Mouse (Mus musculus) heart, embryonic 12.5 days (tissue): ENCODE results near the gene Cdh5. TPM values are rescaled to one million over a fixed set of nuclear protein-coding genes. Genes with fewer than 3 reads are reported as not detected.

Experiments
- ATAC-seq: fragments of 200-750 bp; cut with Nextera tagmentation; 2 replicates; pipeline ENCODE4 v1.8.0; 2017; ENCODE audit warnings: moderate TSS enrichment, moderate library complexity; ENCODE audit not compliant: insufficient number of reproducible peaks, low FRiP score
- H3K27ac ChIP-seq: fragments of 300-500 bp; sonication (generic); 2 replicates; pipeline ENCODE4 v1.5.1; 2016; ENCODE audit warnings: mild to moderate bottlenecking, moderate library complexity; ENCODE audit not compliant: poor library complexity, severe bottlenecking
- H3K27me3 ChIP-seq: fragments of 300-500 bp; sonication (generic); replicated peaks from 2 replicates; pipeline ENCODE4 v1.6.1; 2016; ENCODE audit warnings: mild to moderate bottlenecking, moderate library complexity
- H3K36me3 ChIP-seq: fragments of 300-500 bp; sonication (generic); 2 replicates; pipeline ENCODE4 v1.6.1; 2016; ENCODE audit warnings: mild to moderate bottlenecking, moderate library complexity
- H3K4me1 ChIP-seq: fragments of 300-500 bp; sonication (generic); replicated peaks from 2 replicates; pipeline ENCODE4 v1.6.1; 2016; ENCODE audit warnings: mild to moderate bottlenecking
- H3K4me2 ChIP-seq: fragments of 300-500 bp; sonication (generic); 2 replicates; pipeline ENCODE4 v1.6.1; 2016; ENCODE audit warnings: mild to moderate bottlenecking, moderate library complexity
- H3K4me3 ChIP-seq: fragments of 300-500 bp; sonication (generic); 2 replicates; pipeline ENCODE4 v1.5.1; 2016; ENCODE audit warnings: mild to moderate bottlenecking
- H3K9ac ChIP-seq: fragments of 300-500 bp; sonication (generic); 2 replicates; pipeline ENCODE4 v1.6.1; 2016; ENCODE audit warnings: mild to moderate bottlenecking, moderate library complexity
- H3K9me3 ChIP-seq: fragments of 300-500 bp; sonication (generic); replicated peaks from 2 replicates; pipeline ENCODE4 v1.6.1; 2016; ENCODE audit warnings: mild to moderate bottlenecking, moderate library complexity
- WGBS: fragments of 180-500 bp; shearing (Covaris S2); methylation state at CpG from one replicate; pipeline ENCODE4 v1.1.7; 2016; 5-methylcytosine and 5-hydroxymethylcytosine counted together
- polyA plus RNA-seq: library from polyadenylated mRNA; unstranded; fragments of >200 nt; fragmentation: Nextera tagmentation; extraction: Ambion mirVana; gene quantifications from 2 replicates; pipeline ENCODE4 v1.2.1, GENCODE M21; 2016

Gene Cdh5
- polyA plus RNA-seq, 1 experiment from 2014 or later: 47.6 TPM

- Histone ChIP-seq H3K9me3 (no peaks in the 10 kb centered on the region), H3K4me3 (no peak overlapping the region), H3K27me3 (no peaks in the 10 kb centered on the region), H3K9ac (no peak overlapping the region), H3K4me1 (peaks cover 32% of the 10 kb centered on the region), H3K4me2 (no peak overlapping the region), H3K36me3 (peaks cover 7% of the 10 kb centered on the region), H3K27ac (no peak overlapping the region)
- WGBS: 65% methylated on average over 10 of the region's 10 CpGs
- no peak for ATAC-seq
Observed at GRCm38 (mm10) chr8:104110498-104111134, 9.2 kb downstream of the Cdh5 start.

GRCm38 (mm10) chr8:104121640-104122416 is 20.4 kb downstream of the Cdh5 start:
- no peak overlapping the region for H3K9ac ChIP-seq

GRCm38 (mm10) chr8:104123080-104123657 is 21.7 kb downstream of the Cdh5 start:
- no peaks in the 10 kb centered on the region for H3K27me3 ChIP-seq
- ATAC-seq: no peak

More at GRCm38 (mm10) chr8:104121640-104122416, 20.4 kb downstream of the Cdh5 start:
- H3K27ac ChIP-seq: no peak overlapping the region
- H3K27me3 ChIP-seq: no peaks in the 10 kb centered on the region
- H3K4me3 ChIP-seq: no peak overlapping the region
- H3K36me3 ChIP-seq: no peaks in the 10 kb centered on the region
- H3K9me3 ChIP-seq: no peaks in the 10 kb centered on the region
- no peak overlapping the region for H3K4me2 ChIP-seq
- no peak for ATAC-seq
- peaks cover 6% of the 10 kb centered on the region for H3K4me1 ChIP-seq
- WGBS: 70% methylated on average over 12 of the region's 12 CpGs

GRCm38 (mm10) chr8:104124534-104124933 is 23.1 kb downstream of the Cdh5 start:
- H3K27ac ChIP-seq: no peak overlapping the region
- no peak overlapping the region for H3K9ac ChIP-seq
- ATAC-seq: no peak
- no peaks in the 10 kb centered on the region for H3K27me3 ChIP-seq
- no peak overlapping the region for H3K4me3 ChIP-seq
- H3K4me1 ChIP-seq: peaks cover 14% of the 10 kb centered on the region
- 73% methylated on average over 5 of the region's 5 CpGs for WGBS
- H3K36me3 ChIP-seq: peaks cover 10% of the 10 kb centered on the region; the same call in 1 of the 2 replicates
- no peaks in the 10 kb centered on the region for H3K9me3 ChIP-seq
- H3K4me2 ChIP-seq: no peak overlapping the region

More at GRCm38 (mm10) chr8:104123080-104123657, 21.7 kb downstream of the Cdh5 start:
- Histone ChIP-seq H3K27ac (no peak overlapping the region), H3K36me3 (peaks cover 5% of the 10 kb centered on the region; the same call in 1 of the 2 replicates), H3K4me1 (peaks cover 14% of the 10 kb centered on the region), H3K4me3 (no peak overlapping the region), H3K9me3 (no peaks in the 10 kb centered on the region), H3K4me2 (no peak overlapping the region), H3K9ac (no peak overlapping the region)
- WGBS: 81% methylated on average over 2 of the region's 2 CpGs

GRCm38 (mm10) chr8:104127160-104127883 is 25.9 kb downstream of the Cdh5 start:
- H3K36me3 ChIP-seq: peaks cover 20% of the 10 kb centered on the region; the same call in 1 of the 2 replicates
- no peak overlapping the region for H3K4me3 ChIP-seq
- no peaks in the 10 kb centered on the region for H3K9me3 ChIP-seq
- no peaks in the 10 kb centered on the region for H3K27me3 ChIP-seq
- H3K27ac ChIP-seq: no peak overlapping the region; the same call in 1 of the 2 replicates
- WGBS: 59% methylated on average over 4 of the region's 4 CpGs
- H3K9ac ChIP-seq: no peak overlapping the region
- no peak overlapping the region for H3K4me2 ChIP-seq
- no peak for ATAC-seq
- H3K4me1 ChIP-seq: peaks cover 12% of the 10 kb centered on the region

GRCm38 (mm10) chr8:104130916-104131315 is 29.5 kb downstream of the Cdh5 start:
- whole genome bisulfite sequencing: 88% methylated on average over 9 of the region's 9 CpGs
- Histone ChIP-seq H3K4me2 (no peak overlapping the region), H3K9ac (no peak overlapping the region), H3K4me1 (peaks cover 12% of the 10 kb centered on the region), H3K27me3 (no peaks in the 10 kb centered on the region), H3K4me3 (no peak overlapping the region), H3K36me3 (peaks cover 20% of the 10 kb centered on the region; the same call in 1 of the 2 replicates), H3K27ac (no peak overlapping the region), H3K9me3 (no peaks in the 10 kb centered on the region)
- ATAC-seq: no peak

- Histone ChIP-seq H3K27ac (no peak overlapping the region), H3K4me3 (no peak overlapping the region), H3K4me1 (peaks cover 11% of the 10 kb centered on the region), H3K27me3 (no peaks in the 10 kb centered on the region), H3K4me2 (no peak overlapping the region), H3K9me3 (no peaks in the 10 kb centered on the region), H3K9ac (no peak overlapping the region), H3K36me3 (peaks cover 20% of the 10 kb centered on the region; the same call in 1 of the 2 replicates)
- no peak for ATAC-seq
- WGBS: 82% methylated on average over 7 of the region's 7 CpGs
Observed at GRCm38 (mm10) chr8:104131414-104131975, 30.1 kb downstream of the Cdh5 start.

GRCm38 (mm10) chr8:104134521-104134920 is 33.1 kb downstream of the Cdh5 start:
- no peak overlapping the region for H3K27ac ChIP-seq
- no peak overlapping the region for H3K4me3 ChIP-seq
- H3K27me3 ChIP-seq: no peaks in the 10 kb centered on the region
- no peak for ATAC-seq
- H3K9ac ChIP-seq: no peak overlapping the region
- no peak overlapping the region for H3K4me2 ChIP-seq
- H3K4me1 ChIP-seq: no peaks in the 10 kb centered on the region
- 0 out of 2 replicates have a peak, but pooled peaks cover 13% of the 10 kb centered on the region for H3K36me3 ChIP-seq
- no peaks in the 10 kb centered on the region for H3K9me3 ChIP-seq
- WGBS: 89% methylated on average over 8 of the region's 8 CpGs

- H3K27ac ChIP-seq: no peak overlapping the region
- H3K4me3 ChIP-seq: no peak overlapping the region
- H3K4me1 ChIP-seq: no peaks in the 10 kb centered on the region
- no peaks in the 10 kb centered on the region for H3K9me3 ChIP-seq
- no peak overlapping the region for H3K9ac ChIP-seq
- 0 out of 2 replicates have a peak, but pooled peaks cover 4% of the 10 kb centered on the region for H3K36me3 ChIP-seq
- WGBS: 87% methylated on average over 3 of the region's 3 CpGs
- ATAC-seq: no peak
- no peaks in the 10 kb centered on the region for H3K27me3 ChIP-seq
- H3K4me2 ChIP-seq: no peak overlapping the region
Observed at GRCm38 (mm10) chr8:104136277-104136676, 34.9 kb downstream of the Cdh5 start.

- Histone ChIP-seq H3K4me3 (no peak overlapping the region), H3K4me1 (no peaks in the 10 kb centered on the region), H3K9ac (no peak overlapping the region), H3K27ac (no peak overlapping the region), H3K27me3 (no peaks in the 10 kb centered on the region), H3K9me3 (no peaks in the 10 kb centered on the region), H3K4me2 (no peak overlapping the region), H3K36me3 (peaks cover 5% of the 10 kb centered on the region; the same call in 1 of the 2 replicates)
- ATAC-seq: no peak
- 77% methylated on average over 5 of the region's 5 CpGs for WGBS
Observed at GRCm38 (mm10) chr8:104137636-104138035, 36.2 kb downstream of the Cdh5 start.
